Mouse (Mus musculus): ENCODE data around the gene Cyp2b10.
"Not testable (repeated sequence)": the region's sequence is repeated elsewhere in the genome, so short reads cannot be mapped to it uniquely, and the experiment has no call there.

The Cyp2b10 gene

GRCm38 (mm10) chr7:25897411-25897810 lies at the start of gene Cyp2b10:
Cyp2b10 (plus strand) TSS chr7:25897620.
- DNase-seq, result no peak

- peak; percentile 91 for DNase-seq
These were observed 49.5 kb upstream of the Cyp2b10 start for GRCm38 (mm10) chr7:25847722-25848443.

GRCm38 (mm10) chr7:25848444-25848812 lies 49.0 kb upstream of the Cyp2b10 start:
- DNase-seq, result no peak

GRCm38 (mm10) chr7:25855082-25855481 lies 42.3 kb upstream of the Cyp2b10 start:
- DNase-seq, result peak; percentile 46

- peak; percentile 45 for DNase-seq
These were observed 37.2 kb upstream of the Cyp2b10 start for GRCm38 (mm10) chr7:25859962-25860870.

- no peak for DNase-seq
These were observed 35.1 kb upstream of the Cyp2b10 start for GRCm38 (mm10) chr7:25862365-25862764.

GRCm38 (mm10) chr7:25863756-25864155 lies 33.7 kb upstream of the Cyp2b10 start:
- DNase-seq, result no peak

- DNase-seq, result no peak
These were observed 32.6 kb upstream of the Cyp2b10 start for GRCm38 (mm10) chr7:25864861-25865260.

- DNase-seq, result no peak
These were observed 27.6 kb upstream of the Cyp2b10 start for GRCm38 (mm10) chr7:25869789-25870188.

GRCm38 (mm10) chr7:25872624-25873023 lies 24.8 kb upstream of the Cyp2b10 start:
- no peak for DNase-seq

- DNase-seq, result no peak
These were observed 18.7 kb upstream of the Cyp2b10 start for GRCm38 (mm10) chr7:25878735-25879134.

GRCm38 (mm10) chr7:25880721-25881120 lies 16.7 kb upstream of the Cyp2b10 start:
- not testable (repeated sequence) for DNase-seq

- no peak for DNase-seq
These were observed 13.1 kb upstream of the Cyp2b10 start for GRCm38 (mm10) chr7:25884272-25884671.

GRCm38 (mm10) chr7:25887758-25888157 lies 9.7 kb upstream of the Cyp2b10 start:
- DNase-seq, result no peak

- no peak for DNase-seq
These were observed 4.3 kb upstream of the Cyp2b10 start for GRCm38 (mm10) chr7:25893159-25893558.

GRCm38 (mm10) chr7:25895162-25895561 lies 2.3 kb upstream of the Cyp2b10 start:
- no peak for DNase-seq

- no peak for DNase-seq
These were observed 644 bp downstream of the Cyp2b10 start for GRCm38 (mm10) chr7:25898064-25898463.

- no peak for DNase-seq
These were observed 4.8 kb downstream of the Cyp2b10 start for GRCm38 (mm10) chr7:25902061-25902690.

GRCm38 (mm10) chr7:25903156-25903555 lies 5.7 kb downstream of the Cyp2b10 start:
- no peak for DNase-seq

- peak; percentile 7 for DNase-seq
These were observed 6.6 kb downstream of the Cyp2b10 start for GRCm38 (mm10) chr7:25904066-25904465.

GRCm38 (mm10) chr7:25904489-25904888 lies 7.1 kb downstream of the Cyp2b10 start:
- no peak for DNase-seq

GRCm38 (mm10) chr7:25907380-25907779 lies 10.0 kb downstream of the Cyp2b10 start:
- DNase-seq, result no peak

- no peak for DNase-seq
These were observed 12.6 kb downstream of the Cyp2b10 start for GRCm38 (mm10) chr7:25910046-25910445.

- no peak for DNase-seq
These were observed 18.7 kb downstream of the Cyp2b10 start for GRCm38 (mm10) chr7:25916116-25916515.

All from retina, postnatal 1 day (tissue).